Mouse (Mus musculus): ENCODE measurements around the gene Jph2. TPM values are rescaled to one million over a fixed set of nuclear protein-coding genes. Genes with fewer than 3 reads are reported as not detected.

The Jph2 gene
- polyA plus RNA-seq, 1 experiment: 1.0 TPM

GRCm38 (mm10) chr2:163356113-163356840 lies 41.5 kb downstream of the Jph2 start:
- TF ChIP-seq POLR2A (IDR thresholded peaks at IDR 0.05; ENCODE audit: borderline replicate concordance, extremely low read depth, insufficient read depth, insufficient read length, poor library complexity, severe bottlenecking) (no peak), CTCF (IDR thresholded peaks at IDR 0.05; ENCODE audit: borderline replicate concordance, extremely low read depth, insufficient read depth, insufficient read length) (no peak)
- DNase-seq (ENCODE audit: low read depth): no peak

- no peak for TF ChIP-seq POLR2A (IDR thresholded peaks at IDR 0.05; ENCODE audit: borderline replicate concordance, extremely low read depth, insufficient read depth, insufficient read length, poor library complexity, severe bottlenecking)
- DNase-seq (ENCODE audit: low read depth): no peak
Measured at GRCm38 (mm10) chr2:163355666-163356065, 42.1 kb downstream of the Jph2 start.

GRCm38 (mm10) chr2:163353731-163354130 lies 44.1 kb downstream of the Jph2 start:
- DNase-seq (ENCODE audit: low read depth): no peak
- no peak for TF ChIP-seq POLR2A (IDR thresholded peaks at IDR 0.05; ENCODE audit: borderline replicate concordance, extremely low read depth, insufficient read depth, insufficient read length, poor library complexity, severe bottlenecking)
- no peak for TF ChIP-seq CTCF (IDR thresholded peaks at IDR 0.05; ENCODE audit: borderline replicate concordance, extremely low read depth, insufficient read depth, insufficient read length)

- no peak for TF ChIP-seq POLR2A (IDR thresholded peaks at IDR 0.05; ENCODE audit: borderline replicate concordance, extremely low read depth, insufficient read depth, insufficient read length, poor library complexity, severe bottlenecking)
- TF ChIP-seq CTCF (IDR thresholded peaks at IDR 0.05; ENCODE audit: borderline replicate concordance, extremely low read depth, insufficient read depth, insufficient read length): peak; percentile 46; the same call in 1 of the 2 replicates
- DNase-seq (ENCODE audit: low read depth): no peak
Measured at GRCm38 (mm10) chr2:163350443-163350842, 47.4 kb downstream of the Jph2 start.

- peak; percentile 67 for DNase-seq (ENCODE audit: low read depth)
- TF ChIP-seq POLR2A (IDR thresholded peaks at IDR 0.05; ENCODE audit: borderline replicate concordance, extremely low read depth, insufficient read depth, insufficient read length, poor library complexity, severe bottlenecking) (no peak), CTCF (IDR thresholded peaks at IDR 0.05; ENCODE audit: borderline replicate concordance, extremely low read depth, insufficient read depth, insufficient read length) (no peak)
Measured at GRCm38 (mm10) chr2:163349411-163349810, 48.4 kb downstream of the Jph2 start.

GRCm38 (mm10) chr2:163348677-163349076 lies 49.1 kb downstream of the Jph2 start:
- no peak for DNase-seq (ENCODE audit: low read depth)
- TF ChIP-seq POLR2A (IDR thresholded peaks at IDR 0.05; ENCODE audit: borderline replicate concordance, extremely low read depth, insufficient read depth, insufficient read length, poor library complexity, severe bottlenecking) (no peak), CTCF (IDR thresholded peaks at IDR 0.05; ENCODE audit: borderline replicate concordance, extremely low read depth, insufficient read depth, insufficient read length) (no peak)

- no peak for TF ChIP-seq POLR2A (IDR thresholded peaks at IDR 0.05; ENCODE audit: borderline replicate concordance, extremely low read depth, insufficient read depth, insufficient read length, poor library complexity, severe bottlenecking)
- TF ChIP-seq CTCF (IDR thresholded peaks at IDR 0.05; ENCODE audit: borderline replicate concordance, extremely low read depth, insufficient read depth, insufficient read length): no peak
Measured at GRCm38 (mm10) chr2:163347517-163348184, 50.1 kb downstream of the Jph2 start.

GRCm38 (mm10) chr2:163346497-163346896 lies 51.3 kb downstream of the Jph2 start:
- DNase-seq (ENCODE audit: low read depth): no peak
- no peak for TF ChIP-seq POLR2A (IDR thresholded peaks at IDR 0.05; ENCODE audit: borderline replicate concordance, extremely low read depth, insufficient read depth, insufficient read length, poor library complexity, severe bottlenecking)
- TF ChIP-seq CTCF (IDR thresholded peaks at IDR 0.05; ENCODE audit: borderline replicate concordance, extremely low read depth, insufficient read depth, insufficient read length): no peak

More at GRCm38 (mm10) chr2:163347517-163348184, 50.1 kb downstream of the Jph2 start:
- DNase-seq (ENCODE audit: low read depth): no peak

GRCm38 (mm10) chr2:163344976-163345660 lies 52.7 kb downstream of the Jph2 start:
- TF ChIP-seq POLR2A (IDR thresholded peaks at IDR 0.05; ENCODE audit: borderline replicate concordance, extremely low read depth, insufficient read depth, insufficient read length, poor library complexity, severe bottlenecking) (no peak), CTCF (IDR thresholded peaks at IDR 0.05; ENCODE audit: borderline replicate concordance, extremely low read depth, insufficient read depth, insufficient read length) (no peak)

GRCm38 (mm10) chr2:163343671-163344070 lies 54.1 kb downstream of the Jph2 start:
- TF ChIP-seq POLR2A (IDR thresholded peaks at IDR 0.05; ENCODE audit: borderline replicate concordance, extremely low read depth, insufficient read depth, insufficient read length, poor library complexity, severe bottlenecking): no peak
- TF ChIP-seq CTCF (IDR thresholded peaks at IDR 0.05; ENCODE audit: borderline replicate concordance, extremely low read depth, insufficient read depth, insufficient read length): peak; percentile 69
- peak; percentile 55 for DNase-seq (ENCODE audit: low read depth)

More at GRCm38 (mm10) chr2:163344976-163345660, 52.7 kb downstream of the Jph2 start:
- DNase-seq (ENCODE audit: low read depth): no peak

GRCm38 (mm10) chr2:163340263-163340662 lies 57.5 kb downstream of the Jph2 start:
- DNase-seq (ENCODE audit: low read depth): peak; percentile 89

More at GRCm38 (mm10) chr2:163340263-163340662, 57.5 kb downstream of the Jph2 start:
- TF ChIP-seq POLR2A (IDR thresholded peaks at IDR 0.05; ENCODE audit: borderline replicate concordance, extremely low read depth, insufficient read depth, insufficient read length, poor library complexity, severe bottlenecking) (no peak), CTCF (IDR thresholded peaks at IDR 0.05; ENCODE audit: borderline replicate concordance, extremely low read depth, insufficient read depth, insufficient read length) (peak; percentile 85)
